Mouse (Mus musculus): ENCODE data around the gene Srgap2.

DNA sequence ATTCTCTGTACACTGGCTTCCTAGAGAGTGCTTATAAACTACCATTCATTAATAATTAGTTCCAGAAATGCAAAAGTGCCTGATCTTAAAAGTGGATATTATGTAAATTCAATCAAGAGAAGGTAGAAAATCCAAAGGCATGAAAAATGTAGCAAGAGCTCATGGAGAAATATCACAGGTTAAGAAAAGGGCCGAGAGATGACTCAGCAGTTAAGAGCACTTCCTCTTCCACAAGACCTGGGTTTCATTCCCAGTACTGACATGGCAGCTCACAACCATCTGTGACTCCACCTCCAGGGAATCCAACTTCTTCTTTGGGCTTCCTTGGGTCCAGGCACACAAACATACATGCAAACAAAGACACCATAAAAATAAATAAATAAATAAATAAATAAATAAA lies 56.6 kb downstream of the Srgap2 start:
- TF ChIP-seq POLR2A (IDR thresholded peaks at IDR 0.05; ENCODE audit: borderline replicate concordance, low read depth, low read length) (no peak), CTCF (IDR thresholded peaks at IDR 0.05; ENCODE audit: low read depth, low read length) (no peak)

Measured in bone marrow macrophage, adult 2 months (primary cell).